Mouse (Mus musculus) CH12.LX (cell line): ENCODE measurements around the gene Sema3f.

Experiments
- CTCF ChIP-seq, 2 experiments: IDR thresholded peaks in 1 of 2; conservative IDR thresholded peaks in 1 of 2; 2 replicates each; pipeline ENCODE4 v1.5.1; 2011 to 2012; ENCODE audit warnings: low read depth in 2 of 2, low read length in 2 of 2, improper control_type of control experiment in 1 of 2, inconsistent platforms in 1 of 2, mild to moderate bottlenecking in 1 of 2, moderate library complexity in 1 of 2
- MAZ ChIP-seq: IDR thresholded peaks from 2 replicates; pipeline ENCODE4 v1.6.1; 2012; ENCODE audit warnings: low read depth, mild to moderate bottlenecking, inconsistent platforms, low read length, improper control_type of control experiment, moderate library complexity
- MEF2A ChIP-seq: IDR thresholded peaks from 2 replicates; pipeline ENCODE4 v1.6.1; 2014; ENCODE audit warnings: low read depth, mild to moderate bottlenecking, inconsistent platforms, low read length, improper control_type of control experiment, borderline replicate concordance
- POLR2A ChIP-seq: IDR thresholded peaks from 2 replicates; pipeline ENCODE4 v1.6.1; 2011; ENCODE audit warnings: low read depth, mild to moderate bottlenecking, improper control_type of control experiment, low read length
- POLR2AphosphoS2 ChIP-seq: IDR thresholded peaks from 2 replicates; pipeline ENCODE4 v1.6.1; 2011; ENCODE audit warnings: low read depth, low read length, improper control_type of control experiment
- RCOR1 ChIP-seq: conservative IDR thresholded peaks from 2 replicates; pipeline ENCODE4 v1.6.1; 2012; ENCODE audit warnings: low read depth, mild to moderate bottlenecking, inconsistent platforms, low read length, improper control_type of control experiment
- UBTF ChIP-seq: IDR thresholded peaks from 2 replicates; pipeline ENCODE4 v1.6.1; 2012; ENCODE audit warnings: low read depth, mild to moderate bottlenecking, inconsistent platforms, low read length, improper control_type of control experiment, moderate library complexity

- TF ChIP-seq RCOR1: no peak
- TF ChIP-seq MEF2A: no peak
- TF ChIP-seq POLR2A: no peak
- TF ChIP-seq POLR2AphosphoS2: no peak
- no peak for TF ChIP-seq MAZ
- no peak for TF ChIP-seq CTCF (conservative IDR thresholded peaks at IDR 0.05 in 1 of 2, IDR thresholded peaks at IDR 0.05 in 1 of 2; ENCODE audit: low read depth in 2 of 2, low read length in 2 of 2)
- no peak for TF ChIP-seq UBTF
Measured at GRCm38 (mm10) chr9:107668916-107669315, 41.4 kb downstream of the Sema3f start.
